In the genomic region with DNA sequence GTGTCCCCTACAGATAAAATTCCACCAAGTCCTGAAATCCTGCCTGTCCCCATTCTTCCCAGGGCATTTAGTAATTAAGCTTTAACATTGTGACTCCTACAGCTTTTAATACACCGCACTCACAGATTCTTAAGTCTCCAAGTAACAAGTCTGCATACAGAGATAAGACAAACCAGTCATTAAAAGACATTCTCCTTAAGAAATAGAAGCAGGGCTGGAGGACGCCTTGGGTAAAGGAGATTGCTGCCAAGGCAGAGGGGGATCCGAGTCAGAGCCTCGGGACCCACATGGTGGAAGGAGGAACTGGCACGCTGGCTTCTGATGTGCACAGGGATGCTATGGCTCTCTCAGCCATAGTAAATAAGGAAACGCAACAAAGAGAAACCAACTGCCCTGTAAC, we compare ENCODE assay signal across 16 mouse cellular contexts.
"Had no signal": no experiment of that assay in that cellular context is flagged by ENCODE, and none has a peak within 500 bp of the region (broad histone marks: within the 10 kb centered on the region; RNA-seq: fewer than 3 reads in every experiment).

No protein-coding gene starts in this region.

- H3K4me2 ChIP-seq: neural tube, embryonic 13.5 days; neural tube, embryonic 15.5 days; stomach, embryonic 15.5 days had no signal

- H3K27me3 ChIP-seq: neural tube, embryonic 13.5 days; neural tube, embryonic 15.5 days; stomach, embryonic 15.5 days had no signal

- H3K9me3 ChIP-seq: neural tube, embryonic 13.5 days; neural tube, embryonic 15.5 days; stomach, embryonic 15.5 days had no signal

- H3K4me1 ChIP-seq: neural tube, embryonic 13.5 days; stomach, embryonic 15.5 days had no signal

- H3K4me3 ChIP-seq: neural tube, embryonic 13.5 days; neural tube, embryonic 15.5 days; stomach, embryonic 15.5 days had no signal

- H3K36me3 ChIP-seq: neural tube, embryonic 13.5 days; neural tube, embryonic 15.5 days; stomach, embryonic 15.5 days had no signal

- H3K27ac ChIP-seq: neural tube, embryonic 13.5 days; neural tube, embryonic 15.5 days; stomach, embryonic 15.5 days; stomach, postnatal 0 days had no signal

- H3K9ac ChIP-seq: neural tube, embryonic 13.5 days; neural tube, embryonic 15.5 days; stomach, embryonic 15.5 days had no signal

- DNase-seq: retina, postnatal 1 day; right cerebral cortex, adult 18-20 months; right cerebral cortex, postnatal 14 days; right cerebral cortex, postnatal 25 days; right cerebral cortex, postnatal 4 days; spleen, adult 18-20 months; thymus, adult 18-20 months; thymus, adult 2 months; thymus, postnatal 14 days; thymus, postnatal 25 days; thymus, postnatal 36 days; thymus, postnatal 4 days had no signal
